Mouse (Mus musculus) kidney, postnatal 10 days (tissue): ENCODE measurements around the gene Srp54a.
"Not testable (repeated sequence)": the region's sequence is repeated elsewhere in the genome, so short reads cannot be mapped to it uniquely, and the experiment has no call there.

Experiments
- DNase-seq: peaks from one replicate; pipeline ENCODE4 v3.0.0; 2021; ENCODE audit warnings: mixed read lengths

Gene Srp54a

DNA sequence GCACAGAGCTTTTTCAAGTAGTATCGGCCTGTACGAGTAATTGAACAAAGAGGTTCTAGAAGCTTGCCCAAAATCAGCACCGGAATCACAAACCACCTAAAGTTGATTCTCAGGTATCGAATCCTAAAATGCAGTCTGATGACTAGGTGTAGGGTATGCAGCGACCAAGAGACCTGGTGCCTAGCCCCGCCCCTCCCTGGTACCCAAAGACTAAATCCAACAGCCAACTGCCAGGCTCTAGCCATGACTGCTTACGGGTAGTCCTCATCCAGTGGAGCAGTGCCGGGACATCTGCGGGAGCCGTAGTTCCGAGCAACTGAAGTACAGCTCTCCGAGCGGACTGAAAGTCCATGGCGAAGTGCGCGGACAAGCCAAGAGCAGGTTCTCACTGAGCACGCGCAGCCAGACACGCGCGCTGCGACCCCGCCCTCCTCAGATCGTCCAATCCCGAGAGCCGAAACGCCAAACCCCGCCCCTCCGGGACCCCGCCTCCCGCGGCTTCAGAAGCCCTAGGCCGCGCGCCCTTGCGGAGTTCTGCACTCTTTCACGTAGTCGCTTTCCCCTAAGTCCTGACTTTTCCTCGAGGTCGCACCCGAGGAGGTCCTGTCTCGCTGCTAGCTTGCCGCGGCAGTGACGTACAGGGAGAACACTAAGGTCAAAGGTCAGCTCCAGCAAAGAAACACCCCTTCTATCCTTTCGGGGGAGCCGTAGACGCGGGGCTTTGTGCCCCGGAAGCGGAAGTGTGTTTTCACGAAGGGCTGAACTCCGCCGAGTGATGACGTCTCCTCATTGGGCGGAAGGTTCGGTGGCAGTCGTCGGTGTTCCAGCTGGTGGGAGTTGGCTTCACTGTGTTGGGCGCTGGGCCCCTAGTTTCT, at the start of gene Srp54a, which contains the start of gene 2700097O09Rik:
TSS of gene Srp54a (plus strand) at position 537 of the 875 bp plus-strand sequence.
TSS of gene 2700097O09Rik (minus strand) at position 385 of the 875 bp plus-strand sequence.
- DNase-seq = peak; percentile 97

DNA sequence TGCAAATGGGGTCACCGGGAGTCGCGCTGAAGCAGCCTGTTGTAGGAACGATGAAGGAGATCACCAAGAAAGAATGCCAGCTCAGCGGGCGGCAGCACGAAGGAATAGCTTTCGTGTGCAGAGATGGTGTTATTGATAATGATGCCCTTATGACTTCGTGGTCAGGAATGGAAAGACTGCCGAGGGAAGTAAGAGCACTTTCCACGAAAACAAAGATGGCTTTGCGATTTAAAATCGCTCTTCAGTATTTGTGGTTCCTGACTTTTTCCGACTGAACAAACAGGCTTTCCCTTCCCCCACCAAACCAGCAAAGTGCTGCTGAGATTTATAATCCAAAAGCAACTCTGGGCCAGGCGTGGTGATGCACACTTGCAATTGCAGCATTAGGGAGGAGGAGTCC, 39.1 kb upstream of the Srp54a start:
- DNase-seq = no peak

DNA sequence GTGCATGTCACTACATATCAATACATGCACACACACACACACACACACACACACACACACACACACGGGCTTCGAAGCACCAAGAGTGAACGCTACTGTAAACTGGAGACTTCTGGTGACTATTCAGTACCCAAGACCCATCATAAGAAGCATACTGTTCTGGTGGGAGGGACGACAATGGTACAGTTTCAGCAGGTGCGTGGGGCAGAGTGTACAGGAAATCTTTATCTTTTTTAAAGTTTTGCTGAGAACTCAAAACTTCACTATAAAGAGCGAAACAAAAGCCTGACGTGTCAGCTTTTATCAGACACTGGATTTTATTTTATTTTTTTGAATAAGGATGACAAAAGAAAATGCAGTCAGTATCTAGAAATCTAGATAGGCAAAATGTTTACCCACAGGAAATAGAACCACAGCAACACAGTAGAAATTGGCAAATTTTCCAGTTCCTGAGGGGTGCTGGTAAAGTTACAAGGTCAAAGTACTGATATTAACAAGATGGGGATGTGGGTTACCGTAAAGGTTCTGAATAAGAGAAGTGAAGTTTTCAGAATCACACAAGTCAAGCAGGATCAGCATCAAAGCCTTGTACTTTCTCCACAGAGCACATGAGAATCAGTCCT, 30.2 kb upstream of the Srp54a start:
- DNase-seq = no peak

DNA sequence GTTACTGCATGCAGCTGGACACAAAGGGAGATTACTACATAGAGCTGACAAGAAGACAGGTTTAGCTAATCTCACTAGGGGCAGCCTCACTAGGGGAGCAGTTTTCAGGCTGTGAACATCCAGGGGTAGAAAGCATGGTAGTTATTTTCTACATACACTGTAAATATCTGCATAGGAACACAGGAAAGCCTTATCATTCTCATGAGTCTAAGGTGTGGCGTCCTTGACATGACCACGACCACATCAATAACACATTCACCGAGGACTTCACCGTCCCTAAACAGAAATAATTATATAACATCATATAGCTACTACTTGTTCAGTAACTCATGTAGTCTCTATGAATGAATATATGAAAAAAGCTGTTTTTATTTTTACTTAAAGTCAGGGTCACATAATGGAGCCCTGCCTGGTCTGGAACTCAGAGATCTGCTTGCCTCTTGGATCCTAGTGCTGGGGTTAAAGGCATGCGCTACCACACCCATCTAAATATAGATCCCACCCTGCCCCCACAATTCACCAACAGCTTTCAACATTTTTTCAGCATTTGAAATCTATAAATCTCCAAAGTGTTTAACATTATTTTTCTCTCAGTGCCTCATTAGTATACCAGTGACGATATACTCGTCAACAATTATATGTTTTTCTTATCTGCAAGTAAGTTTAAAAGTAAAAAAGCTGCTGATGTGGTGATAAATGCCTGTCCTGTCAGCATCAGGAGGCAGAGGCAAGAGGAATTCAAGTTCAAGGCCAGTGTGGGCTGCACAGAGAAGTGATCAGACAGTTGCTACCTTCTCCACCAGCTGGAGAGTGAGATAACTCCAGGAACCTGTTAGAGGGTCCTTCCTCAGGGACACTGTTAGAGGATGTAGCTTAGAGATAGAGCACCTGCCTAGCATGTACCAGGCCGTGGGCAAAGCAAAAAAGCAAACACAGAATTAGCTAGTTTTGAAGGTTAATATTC, 28.6 kb upstream of the Srp54a start:
- no peak for DNase-seq

DNA sequence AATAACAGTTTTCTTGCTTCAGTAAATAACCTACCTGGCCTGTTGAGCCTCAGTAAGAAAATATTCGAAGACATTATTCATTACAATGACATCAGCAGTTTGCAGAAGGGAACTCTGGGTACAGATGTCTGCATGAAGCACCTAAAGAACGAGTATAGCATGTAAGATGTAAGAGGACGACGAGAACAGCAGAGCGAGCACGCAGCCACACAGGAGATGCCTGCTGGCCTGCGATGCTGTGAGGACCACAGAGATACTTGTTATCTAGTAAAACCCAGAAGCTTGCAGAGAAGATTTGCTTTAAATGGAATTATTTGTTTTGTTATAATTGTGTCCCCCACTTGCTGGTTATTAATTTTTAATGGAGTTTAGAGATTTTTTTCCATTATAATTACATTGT, 26.8 kb upstream of the Srp54a start:
- DNase-seq = no peak

DNA sequence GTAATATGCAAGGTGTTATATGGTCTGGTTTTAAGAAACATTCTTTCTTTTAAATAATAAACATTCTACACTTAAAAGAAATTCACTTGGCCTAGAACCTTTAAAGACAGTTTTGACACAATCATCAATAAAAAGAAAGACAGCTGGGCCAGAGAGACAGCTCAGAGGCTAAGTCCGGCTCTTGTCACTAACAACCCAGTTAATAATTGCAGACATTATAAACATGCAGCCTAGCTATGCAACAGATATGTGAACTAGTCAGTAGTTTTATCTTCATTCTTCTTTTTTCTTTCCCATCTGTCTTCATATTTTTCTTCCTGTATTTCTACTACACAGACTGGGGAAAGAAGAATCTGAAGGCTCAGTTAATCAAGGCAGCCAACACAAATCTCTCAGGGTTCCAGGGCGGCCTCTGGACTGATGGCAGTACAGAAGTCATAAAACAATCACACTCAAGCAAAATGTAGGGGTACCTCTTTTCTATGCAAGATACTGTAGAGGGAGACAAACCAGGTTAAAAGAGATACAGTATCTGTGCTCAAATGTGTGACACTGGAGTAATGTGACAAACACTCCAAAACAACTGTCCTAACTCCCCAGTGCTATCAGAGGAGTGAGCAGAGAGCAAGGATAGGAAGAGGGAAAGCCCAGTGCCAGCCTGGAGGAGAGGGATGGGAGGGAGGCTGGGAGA, 25.4 kb upstream of the Srp54a start:
- DNase-seq = no peak

DNA sequence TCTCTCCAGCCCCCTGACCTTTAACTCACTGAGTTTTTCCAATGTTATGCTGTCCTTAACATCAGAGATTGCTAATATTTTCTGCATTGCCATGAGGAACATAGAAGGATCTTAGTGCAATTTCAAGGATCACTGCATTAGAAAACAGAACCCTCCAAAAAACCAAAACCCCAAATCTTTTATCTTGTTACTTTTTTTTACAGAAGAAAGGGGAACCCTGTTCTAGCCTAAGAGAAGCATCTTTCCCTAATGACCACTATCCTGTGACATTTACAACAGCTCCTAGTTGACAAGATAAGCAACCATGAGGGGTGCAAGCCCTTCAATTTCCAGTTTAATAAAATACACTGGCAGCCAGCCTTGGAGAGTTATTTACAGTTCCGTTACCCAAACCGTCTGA, 23.4 kb upstream of the Srp54a start:
- no peak for DNase-seq

DNA sequence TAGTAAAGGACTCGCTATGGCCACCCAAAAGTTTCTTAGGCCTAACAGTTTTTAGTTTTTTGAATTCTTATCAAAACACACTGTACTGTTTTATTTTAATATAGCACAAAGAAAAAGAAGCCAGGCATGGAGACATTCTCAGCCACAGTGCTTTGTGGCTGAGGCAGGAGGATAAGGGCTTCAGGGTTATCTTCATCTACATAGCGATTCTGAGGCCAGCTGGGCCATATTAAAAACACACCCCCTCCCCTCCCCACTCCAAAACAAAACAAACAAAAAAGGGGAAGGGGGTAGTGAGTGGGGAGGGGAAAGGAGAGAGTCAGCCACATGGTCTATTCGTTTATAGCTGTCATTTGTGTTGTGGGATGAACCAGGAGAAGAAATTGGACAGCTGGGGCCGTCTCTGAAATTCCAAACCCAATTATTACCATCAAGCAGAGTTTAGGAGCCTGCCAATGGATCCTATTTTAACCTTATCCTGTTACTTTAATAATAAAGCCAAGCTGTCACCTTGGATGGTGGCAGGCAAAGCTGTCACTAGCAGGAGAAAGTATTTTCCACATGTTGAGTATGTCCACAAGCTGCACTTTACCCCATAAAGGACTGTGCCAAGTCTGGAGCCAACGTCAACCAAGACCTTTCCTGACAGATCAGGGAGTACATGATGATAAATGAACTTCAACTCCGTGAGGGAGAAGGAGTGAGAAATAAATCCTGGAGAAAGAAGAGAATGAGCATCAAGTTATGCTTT, 21.0 kb upstream of the Srp54a start:
- peak; percentile 15 for DNase-seq

DNA sequence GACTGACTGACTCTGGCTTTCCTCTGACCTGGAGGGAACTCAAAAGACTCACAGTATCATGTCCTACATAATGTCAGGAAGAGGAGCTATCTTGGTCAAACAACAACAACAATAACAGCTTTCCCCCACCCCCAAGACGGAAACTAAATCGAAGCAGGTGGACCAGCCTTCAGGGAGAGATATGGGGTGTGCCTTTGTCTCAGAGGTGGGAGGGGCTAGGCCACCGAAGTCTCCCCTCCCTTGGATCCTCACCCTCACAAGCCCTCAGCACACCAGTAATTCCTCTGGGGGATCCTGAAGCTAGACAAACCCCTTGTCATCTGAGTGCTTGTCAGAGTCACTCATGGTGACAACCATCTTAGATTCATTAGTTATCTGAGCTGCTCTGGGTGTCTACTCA, 20.2 kb upstream of the Srp54a start:
- no peak for DNase-seq

DNA sequence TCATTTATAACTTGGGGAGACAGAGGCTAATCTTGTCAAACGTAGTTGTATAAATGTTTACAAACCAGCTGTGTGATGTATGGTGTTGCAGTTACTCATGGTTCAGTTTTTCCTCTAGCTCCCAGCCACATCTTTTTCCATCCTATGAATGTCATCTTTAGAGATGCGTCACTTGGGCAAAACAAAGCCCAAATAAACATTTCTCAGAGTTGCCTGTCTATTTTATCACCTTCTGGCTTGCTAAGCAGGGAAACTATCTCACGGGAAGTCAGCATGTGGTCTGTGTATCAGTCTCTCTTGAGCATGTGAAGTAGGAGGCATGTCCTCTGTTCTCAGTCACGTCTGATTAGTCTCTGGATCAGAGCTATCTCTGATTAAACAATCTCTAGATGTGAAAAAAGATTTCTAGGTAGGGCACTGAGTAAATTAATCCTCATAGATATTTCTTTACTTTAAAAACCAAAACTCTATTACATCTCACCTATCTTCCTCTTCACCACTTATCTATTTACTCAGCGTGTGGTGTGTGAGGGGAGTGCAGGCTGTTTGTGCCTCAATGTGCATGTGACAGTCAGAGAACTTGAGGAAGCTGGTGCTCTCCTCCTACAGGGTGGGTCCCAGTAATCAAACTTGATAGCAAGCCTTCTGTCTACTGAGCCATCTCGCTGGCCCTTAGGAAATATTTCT, 19.7 kb upstream of the Srp54a start:
- DNase-seq = no peak

DNA sequence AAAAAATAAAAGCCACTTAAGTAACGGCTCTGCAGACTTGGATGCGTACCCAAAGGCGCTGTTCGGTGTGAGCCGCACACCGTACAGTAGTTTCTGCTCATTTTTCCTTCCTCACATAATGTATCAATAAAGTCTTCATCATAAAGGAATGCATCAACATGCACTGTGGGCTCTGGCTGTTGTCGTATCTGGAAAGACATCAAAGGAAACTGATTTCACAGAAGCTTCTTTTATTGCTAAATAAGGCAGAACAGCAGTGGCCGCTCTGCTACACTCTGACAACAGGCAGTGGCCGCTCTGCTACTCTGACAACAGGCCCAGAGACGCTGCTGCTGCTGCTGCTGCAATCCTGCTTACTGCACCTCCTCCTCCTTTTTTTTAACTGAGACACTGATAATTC, 19.1 kb upstream of the Srp54a start:
- DNase-seq = peak; percentile 34

DNA sequence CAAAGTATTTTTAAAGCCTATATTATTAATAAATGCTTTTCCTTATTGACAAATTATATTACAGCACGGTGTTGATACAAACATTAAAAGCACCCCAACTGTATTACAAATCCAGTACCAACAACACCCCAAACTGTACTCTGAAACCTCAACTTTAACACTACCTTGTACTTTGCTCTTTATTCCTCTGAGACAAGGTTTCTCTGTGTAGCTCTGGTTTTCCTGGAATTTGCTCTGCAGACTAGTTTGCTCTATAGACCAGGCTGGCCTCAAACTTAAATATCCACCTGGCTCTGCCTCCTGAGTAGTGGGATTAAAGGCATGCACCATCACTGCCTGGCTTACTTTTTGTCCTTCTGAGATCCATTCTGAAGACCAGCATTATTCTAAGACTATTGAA, 17.9 kb upstream of the Srp54a start:
- no peak for DNase-seq

DNA sequence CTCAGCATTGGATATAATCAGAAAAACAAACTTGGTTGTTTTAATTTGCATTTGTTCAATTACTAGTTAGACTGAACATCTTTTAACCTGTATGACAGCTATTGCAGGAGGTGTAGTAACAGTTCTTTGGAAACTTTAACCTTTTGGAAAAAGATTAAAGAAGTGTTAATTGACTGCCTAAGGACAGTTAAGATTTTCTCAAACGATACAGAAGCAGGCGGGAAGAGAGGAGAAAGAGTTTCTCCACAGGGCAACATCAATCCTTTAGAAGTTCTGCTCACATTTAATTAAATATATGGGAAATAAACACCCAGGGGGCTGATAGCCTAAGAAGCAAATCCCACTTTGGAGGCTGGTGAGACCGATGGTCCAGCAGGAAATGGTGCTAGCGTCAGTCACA, 7.6 kb upstream of the Srp54a start:
- no peak for DNase-seq

DNA sequence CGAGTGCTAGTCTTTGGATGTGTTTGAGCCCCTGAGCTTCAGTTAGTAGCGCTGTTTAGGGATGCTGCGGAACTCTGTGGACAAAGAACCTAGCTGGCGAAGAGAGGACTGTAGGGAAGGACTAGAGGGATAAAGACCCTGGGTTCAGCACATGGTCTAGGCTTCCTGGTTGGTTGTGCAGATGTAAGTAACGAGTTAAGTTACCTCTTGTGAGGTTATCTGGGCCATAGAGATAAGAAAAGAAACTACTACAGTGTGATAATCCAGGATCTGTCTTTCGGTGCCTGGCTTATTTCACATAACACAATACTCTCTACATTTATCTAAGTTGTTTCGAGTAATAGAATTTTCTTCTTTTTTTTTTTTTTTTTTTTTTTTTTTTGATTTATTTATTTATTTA, 6.4 kb upstream of the Srp54a start:
- DNase-seq = no peak

DNA sequence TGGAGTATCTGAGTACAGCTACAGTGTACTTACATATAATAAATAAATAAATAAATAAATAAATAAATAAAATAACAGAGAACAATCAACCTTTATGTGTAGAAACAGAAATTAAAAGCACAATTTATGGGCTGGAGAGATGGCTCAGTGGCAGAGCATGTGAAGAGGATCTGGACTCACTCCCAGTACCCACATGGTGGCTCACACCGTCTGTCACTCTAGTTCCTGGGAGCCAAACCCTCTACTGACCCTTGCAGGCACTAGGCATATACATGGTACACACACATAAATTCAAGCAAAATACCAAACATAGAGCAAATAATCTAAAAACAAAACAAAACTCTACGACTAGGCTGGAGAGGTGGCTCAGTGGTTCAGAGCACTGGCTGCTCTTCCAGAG, 4.8 kb upstream of the Srp54a start:
- DNase-seq = no peak

DNA sequence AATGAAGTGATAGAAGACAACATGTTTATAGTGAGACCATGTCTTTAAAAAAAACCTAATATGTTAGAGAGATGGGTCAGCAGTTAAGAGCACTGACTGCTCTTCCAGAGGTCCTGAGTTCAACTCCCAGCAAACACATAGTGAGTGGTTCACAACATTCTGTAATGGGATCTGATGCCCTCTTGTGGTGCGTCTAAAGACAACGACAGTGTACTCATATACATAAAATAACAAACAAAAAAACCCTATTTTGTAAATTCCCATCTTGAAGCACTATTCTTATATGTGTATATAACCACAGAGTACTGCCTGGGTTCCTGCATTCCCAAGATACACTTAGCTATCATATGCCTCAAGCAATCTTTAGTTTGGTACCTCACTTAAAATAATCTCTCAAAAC, 1.4 kb upstream of the Srp54a start:
- not testable (repeated sequence) for DNase-seq

DNA sequence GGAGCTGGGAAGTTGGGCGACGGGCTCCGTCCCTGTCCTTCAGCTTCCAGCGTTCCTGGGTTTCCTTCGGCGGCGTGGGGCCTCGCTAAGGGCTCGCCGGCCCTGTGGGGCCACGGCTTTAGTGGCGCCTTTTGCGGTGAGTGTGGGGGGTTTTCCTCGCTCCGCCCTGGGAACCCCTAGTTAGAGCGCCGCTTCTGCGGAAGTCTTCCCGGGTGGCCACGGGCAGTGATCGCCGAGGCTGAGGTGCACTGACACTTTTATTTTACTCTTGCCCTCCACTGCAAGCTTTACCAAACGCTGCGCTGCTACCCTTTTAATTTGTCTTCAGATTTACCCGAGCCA, 510 bp downstream of the Srp54a start:
- not testable (repeated sequence) for DNase-seq

DNA sequence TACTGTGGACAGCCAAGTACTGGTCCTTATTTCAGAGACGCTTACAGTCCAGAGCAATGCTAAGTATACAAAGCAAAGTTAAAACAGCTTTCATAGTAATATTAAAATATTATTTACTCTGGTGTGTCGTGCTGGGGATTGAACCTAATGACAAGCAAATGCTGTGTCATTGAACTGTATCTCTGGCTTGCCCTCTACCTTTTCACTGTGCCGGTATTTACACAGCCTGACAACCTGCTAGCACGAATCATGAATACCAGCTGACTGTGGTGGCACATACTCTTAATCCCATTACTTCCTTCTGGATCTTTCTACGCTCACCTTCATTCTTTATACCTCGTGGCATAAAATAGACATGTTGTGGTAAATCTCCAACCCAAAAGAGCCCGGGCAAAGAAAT, 12.1 kb downstream of the Srp54a start:
- not testable (repeated sequence) for DNase-seq

DNA sequence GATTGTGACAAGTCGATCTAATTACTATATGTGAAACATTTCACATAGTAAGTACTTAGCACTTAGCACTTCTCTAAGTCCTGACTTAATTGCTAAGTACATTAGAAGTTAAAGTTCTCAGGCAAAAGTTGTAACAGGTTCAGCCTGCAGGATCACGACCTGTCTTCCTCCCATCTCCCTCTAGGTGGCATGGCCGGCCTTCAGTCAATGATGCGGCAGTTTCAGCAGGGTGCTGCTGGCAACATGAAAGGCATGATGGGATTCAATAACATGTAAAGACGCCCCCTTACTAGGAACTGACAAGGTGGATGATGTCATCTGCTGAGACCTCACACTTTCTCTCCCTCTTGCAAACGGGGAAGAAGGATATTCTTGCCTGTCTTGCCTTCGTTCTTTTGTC, 32.6 kb downstream of the Srp54a start:
- not testable (repeated sequence) for DNase-seq

DNA sequence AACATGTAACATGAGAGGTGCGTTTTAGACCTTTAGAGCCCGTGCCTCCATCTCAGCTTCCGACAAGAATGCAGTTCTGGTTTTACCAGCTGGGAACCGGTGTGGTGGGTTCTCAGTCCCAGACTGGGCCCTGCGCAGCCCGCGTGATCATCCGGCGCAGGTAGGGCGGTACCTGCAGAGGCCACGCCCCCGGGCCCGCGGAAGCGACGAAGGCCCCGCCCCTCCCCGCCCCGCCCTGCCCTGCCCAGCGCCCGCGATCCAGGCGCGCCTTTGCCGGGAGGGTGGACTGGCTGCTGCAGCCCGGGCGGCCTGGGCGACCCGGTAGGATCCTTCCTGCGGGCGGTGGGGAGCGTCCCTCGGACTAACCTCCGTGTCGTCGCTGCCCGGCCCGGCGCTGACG, 44.2 kb downstream of the Srp54a start, which contains the start of gene Fam177a:
TSS of gene Fam177a (plus strand) at position 228 of the 400 bp plus-strand sequence.
- DNase-seq = not testable (repeated sequence)

DNA sequence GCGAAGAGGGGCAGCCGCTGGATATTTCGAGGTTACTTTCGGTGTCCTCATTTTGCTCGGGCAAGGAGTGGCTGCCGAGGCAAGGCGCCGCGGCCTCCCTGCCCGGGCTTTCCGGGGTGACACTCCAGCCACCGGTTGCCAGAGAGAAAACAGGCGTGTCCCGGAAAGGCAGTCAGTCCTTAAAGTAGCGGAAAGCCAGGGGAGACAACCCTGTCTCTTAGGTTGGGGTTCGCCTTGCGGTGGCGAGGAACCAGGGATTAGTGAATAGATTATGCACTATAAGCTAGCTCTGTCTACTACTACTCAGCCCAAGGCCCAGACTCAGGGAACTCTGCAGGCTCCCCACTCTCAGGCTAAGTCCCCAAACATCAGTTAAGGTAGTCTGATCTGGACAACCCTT, 44.7 kb downstream of the Srp54a start:
- DNase-seq = not testable (repeated sequence)
